Mouse (Mus musculus): ENCODE data around the gene Lhx1.

GRCm38 (mm10) chr11:84516501-84517240 lies 8.7 kb downstream of the Lhx1 start:
- no peak for TF ChIP-seq POLR2A (IDR thresholded peaks at IDR 0.05; ENCODE audit: borderline replicate concordance, extremely low read depth, low read depth, low read length)
- TF ChIP-seq CTCF (IDR thresholded peaks at IDR 0.05; ENCODE audit: insufficient read depth, low read length): no peak

All from lung, adult 2 months (tissue).